Mouse (Mus musculus) ovary, postnatal 14 days (tissue): ENCODE results near the gene Fnbp4.
A peak's percentile ranks its signal among the peaks of the same experiment; 100 is the strongest.
"Not testable (repeated sequence)": the region's sequence is repeated elsewhere in the genome, so short reads cannot be mapped to it uniquely, and the experiment has no call there.

ENCODE experiments used
- DNase-seq: peaks from one replicate; pipeline ENCODE4 v3.0.0; 2022; ENCODE audit warnings: low spot score

Gene Fnbp4

GRCm38 (mm10) chr2:90782901-90783486, 37.8 kb downstream of the Fnbp4 start:
- DNase-seq = peak; percentile 15

- no peak for DNase-seq
Observed at GRCm38 (mm10) chr2:90788126-90788525, 43.0 kb downstream of the Fnbp4 start.

- no peak for DNase-seq
Observed at GRCm38 (mm10) chr2:90808241-90809126, 63.3 kb downstream of the Fnbp4 start.

- DNase-seq = no peak
Observed at GRCm38 (mm10) chr2:90810751-90811150, 65.6 kb downstream of the Fnbp4 start.

- DNase-seq = no peak
Observed at GRCm38 (mm10) chr2:90815266-90815665, 70.1 kb downstream of the Fnbp4 start.

GRCm38 (mm10) chr2:90816144-90816543, 71.0 kb downstream of the Fnbp4 start:
- DNase-seq = no peak

- no peak for DNase-seq
Observed at GRCm38 (mm10) chr2:90818710-90819109, 73.5 kb downstream of the Fnbp4 start.

GRCm38 (mm10) chr2:90820894-90821293, 75.7 kb downstream of the Fnbp4 start:
- DNase-seq = no peak

- no peak for DNase-seq
Observed at GRCm38 (mm10) chr2:90822978-90823377, 77.8 kb downstream of the Fnbp4 start.

GRCm38 (mm10) chr2:90823781-90824180, 78.6 kb downstream of the Fnbp4 start:
- no peak for DNase-seq

GRCm38 (mm10) chr2:90824528-90824927, 79.4 kb downstream of the Fnbp4 start:
- not testable (repeated sequence) for DNase-seq

- DNase-seq = no peak
Observed at GRCm38 (mm10) chr2:90825515-90826172, 80.5 kb downstream of the Fnbp4 start.

GRCm38 (mm10) chr2:90828739-90829138, 83.6 kb downstream of the Fnbp4 start:
- DNase-seq = no peak
